Comparison of ENCODE assay signal across 20 mouse cellular contexts in genomic region chr9:41699031-41699430, GRCm38 (mm10).
DNase-seq lines count a peak whose midpoint lies in the region; ATAC-seq and TF ChIP-seq lines count a peak whose summit lies in the region.
"Had no signal": no experiment of that assay in that cellular context is flagged by ENCODE, and none has a peak within 500 bp of the region (broad histone marks: within the 10 kb centered on the region; RNA-seq: fewer than 3 reads in every experiment).

No protein-coding gene starts in this region.

- H3K4me3 ChIP-seq in embryonic facial prominence, embryonic 13.5 days = no peak overlapping the region
- no peak overlapping the region for H3K4me3 ChIP-seq in forebrain, embryonic 15.5 days
- H3K4me3 ChIP-seq in hindbrain, embryonic 16.5 days (ENCODE audit: low read length) = no peak overlapping the region
- no peak overlapping the region for H3K4me3 ChIP-seq in midbrain, postnatal 0 days (ENCODE audit: low read depth, low read length)
- no peak overlapping the region for H3K4me3 ChIP-seq in left cerebral cortex, adult 2 months
- H3K4me3 ChIP-seq: embryonic facial prominence, embryonic 15.5 days; limb, embryonic 12.5 days; megakaryocyte, embryonic 14.5 days had no signal

- no peak for DNase-seq in midbrain, postnatal 0 days (ENCODE audit: low spot score)
- DNase-seq in thymus, postnatal 10 days (ENCODE audit: low spot score in 2 of 2) = no peak
- no peak for DNase-seq in left cerebral cortex, adult 2 months (ENCODE audit: extremely low spot score in 1 of 2, low spot score in 2 of 2)
- DNase-seq in embryo, embryonic 11 days = no peak
- DNase-seq: cerebellum, postnatal 14 days; gastrocnemius, postnatal 10 days; heart, postnatal 36 days; kidney, postnatal 36 days; lung, postnatal 10 days; right cerebral cortex, postnatal 4 days; thymus, postnatal 25 days had no signal

- no peak overlapping the region for H3K9ac ChIP-seq in embryonic facial prominence, embryonic 13.5 days
- H3K9ac ChIP-seq in forebrain, embryonic 15.5 days (replicated peaks) = peak overlapping the region; percentile 17; the same call in 1 of the 2 replicates
- no peak overlapping the region for H3K9ac ChIP-seq in hindbrain, embryonic 16.5 days (ENCODE audit: low read depth, low read length)
- H3K9ac ChIP-seq in midbrain, postnatal 0 days (replicated peaks; ENCODE audit: low read length, poor library complexity, severe bottlenecking) = no peak overlapping the region
- H3K9ac ChIP-seq: embryonic facial prominence, embryonic 15.5 days; limb, embryonic 12.5 days; liver, embryonic 14.5 days had no signal

- WGBS in embryonic facial prominence, embryonic 13.5 days = 60% methylated on average over 4 of the region's 4 CpGs
- 23% methylated on average over 4 of the region's 4 CpGs for WGBS in forebrain, embryonic 15.5 days
- WGBS in hindbrain, embryonic 16.5 days = 36% methylated on average over 4 of the region's 4 CpGs
- 50% methylated on average over 4 of the region's 4 CpGs for WGBS in midbrain, postnatal 0 days

- ATAC-seq in embryonic facial prominence, embryonic 13.5 days (ENCODE audit: insufficient number of reproducible peaks, insufficient read depth, low FRiP score, low TSS enrichment, low read depth) = no peak
- no peak for ATAC-seq in forebrain, embryonic 15.5 days (replicated peaks)
- no peak for ATAC-seq in hindbrain, embryonic 16.5 days
- ATAC-seq in midbrain, postnatal 0 days (ENCODE audit: low FRiP score) = no peak
- ATAC-seq: intestine, postnatal 0 days had no signal

- peaks cover 49% of the 10 kb centered on the region for H3K4me1 ChIP-seq in embryonic facial prominence, embryonic 13.5 days
- H3K4me1 ChIP-seq in forebrain, embryonic 15.5 days = peaks cover 75% of the 10 kb centered on the region
- H3K4me1 ChIP-seq in hindbrain, embryonic 16.5 days (ENCODE audit: control insufficient read depth, insufficient read depth, low read depth, low read length) = peaks cover 15% of the 10 kb centered on the region
- H3K4me1 ChIP-seq in midbrain, postnatal 0 days (ENCODE audit: insufficient read depth, low read length) = peaks cover 11% of the 10 kb centered on the region
- H3K4me1 ChIP-seq: megakaryocyte, embryonic 14.5 days had no signal

- H3K27ac ChIP-seq in embryonic facial prominence, embryonic 13.5 days = peak overlapping the region; percentile 45; the same call in 1 of the 2 replicates
- peak overlapping the region; percentile 93 for H3K27ac ChIP-seq in forebrain, embryonic 15.5 days (replicated peaks)
- H3K27ac ChIP-seq in hindbrain, embryonic 16.5 days (ENCODE audit: low read depth, low read length) = peak overlapping the region; percentile 74
- H3K27ac ChIP-seq in midbrain, postnatal 0 days (ENCODE audit: low read depth, low read length) = peak overlapping the region; percentile 63
- H3K27ac ChIP-seq in left cerebral cortex, adult 2 months = no peak overlapping the region
- H3K27ac ChIP-seq: embryonic facial prominence, embryonic 15.5 days; liver, embryonic 14.5 days had no signal

- intact Hi-C loops in left cerebral cortex, adult 2 months (cut with DNase I) = no loop called here

- H3K36me3 ChIP-seq in embryonic facial prominence, embryonic 13.5 days = no peaks in the 10 kb centered on the region
- no peaks in the 10 kb centered on the region for H3K36me3 ChIP-seq in forebrain, embryonic 15.5 days
- H3K36me3 ChIP-seq in hindbrain, embryonic 16.5 days (ENCODE audit: control insufficient read depth, insufficient read depth, low read length) = no peaks in the 10 kb centered on the region
- H3K36me3 ChIP-seq in midbrain, postnatal 0 days (ENCODE audit: insufficient read depth, low read length) = no peaks in the 10 kb centered on the region
- H3K36me3 ChIP-seq: embryonic facial prominence, embryonic 15.5 days; limb, embryonic 12.5 days had no signal

- no peaks in the 10 kb centered on the region for H3K27me3 ChIP-seq in embryonic facial prominence, embryonic 13.5 days
- H3K27me3 ChIP-seq in forebrain, embryonic 15.5 days = no peaks in the 10 kb centered on the region
- no peaks in the 10 kb centered on the region for H3K27me3 ChIP-seq in hindbrain, embryonic 16.5 days (replicated peaks; ENCODE audit: control insufficient read depth, insufficient read depth, low read length)
- H3K27me3 ChIP-seq in midbrain, postnatal 0 days (ENCODE audit: insufficient read depth, low read length) = no peaks in the 10 kb centered on the region
- H3K27me3 ChIP-seq: embryonic facial prominence, embryonic 15.5 days; limb, embryonic 12.5 days; megakaryocyte, embryonic 14.5 days had no signal

- no peak for TF ChIP-seq CTCF in midbrain, postnatal 0 days (IDR thresholded peaks at IDR 0.05)
- TF ChIP-seq CTCF in left cerebral cortex, adult 2 months (IDR thresholded peaks at IDR 0.05) = no peak

- H3K4me2 ChIP-seq in embryonic facial prominence, embryonic 13.5 days = no peak overlapping the region
- H3K4me2 ChIP-seq in forebrain, embryonic 15.5 days (replicated peaks) = no peak overlapping the region
- H3K4me2 ChIP-seq in hindbrain, embryonic 16.5 days (ENCODE audit: low read length) = no peak overlapping the region
- no peak overlapping the region for H3K4me2 ChIP-seq in midbrain, postnatal 0 days (ENCODE audit: low read depth, low read length, poor library complexity, severe bottlenecking)
- H3K4me2 ChIP-seq: embryonic facial prominence, embryonic 15.5 days; heart, embryonic 11.5 days; limb, embryonic 12.5 days had no signal

- no peaks in the 10 kb centered on the region for H3K9me3 ChIP-seq in embryonic facial prominence, embryonic 13.5 days
- no peaks in the 10 kb centered on the region for H3K9me3 ChIP-seq in forebrain, embryonic 15.5 days
- no peaks in the 10 kb centered on the region for H3K9me3 ChIP-seq in hindbrain, embryonic 16.5 days (ENCODE audit: control insufficient read depth, low read length)
- H3K9me3 ChIP-seq in midbrain, postnatal 0 days (ENCODE audit: low read length) = no peaks in the 10 kb centered on the region
- H3K9me3 ChIP-seq: embryonic facial prominence, embryonic 15.5 days; limb, embryonic 12.5 days; megakaryocyte, embryonic 14.5 days had no signal
